Mouse (Mus musculus) hematopoietic stem cell, adult 5-6 weeks (primary cell): Measurements from ENCODE around the gene Gdap2. TPM values are rescaled to one million over a fixed set of nuclear protein-coding genes. Genes with fewer than 3 reads are reported as not detected.

Experiments
- ATAC-seq, 2 experiments: fragments of 125-278 bp in 1 of 2; replicated peaks in 1 of 2; 2 replicates each; pipeline ENCODE4 v1.8.0; 2016 to 2017; ENCODE audit warnings: inconsistent platforms in 2 of 2, mild to moderate bottlenecking in 2 of 2, moderate number of reproducible peaks in 2 of 2, low read depth in 1 of 2, moderate TSS enrichment in 1 of 2; ENCODE audit not compliant: low FRiP score in 2 of 2, poor library complexity in 2 of 2, severe bottlenecking in 2 of 2, insufficient read depth in 1 of 2, low TSS enrichment in 1 of 2
- total RNA-seq: library from RNA; stranded (forward); fragments of 172-1452, 232-1000 nt; gene quantifications from 2 replicates; pipeline ENCODE4 v1.2.3, GENCODE M21; 2017

Gdap2 gene
- total RNA-seq, 1 experiment from 2014 or later: 29.4 TPM

DNA sequence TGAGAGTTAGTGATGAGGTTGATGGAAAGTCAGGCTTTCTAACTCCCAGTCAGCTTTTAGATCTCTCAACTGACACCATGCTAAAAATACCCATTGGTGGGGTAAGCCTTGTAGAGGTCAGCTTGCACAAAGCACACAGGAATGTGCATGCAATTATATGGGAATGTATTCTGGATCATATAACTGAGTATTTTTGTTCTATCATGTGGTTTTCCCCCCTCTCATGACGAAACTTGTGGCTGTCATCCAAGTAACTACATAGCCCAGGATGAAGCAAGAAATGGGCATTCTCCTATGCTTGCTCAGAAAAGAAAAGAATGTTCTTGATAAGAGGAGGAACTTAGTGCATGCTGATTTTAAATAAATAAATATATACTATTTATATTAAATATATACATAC lies 65.3 kb downstream of the Gdap2 start:
- ATAC-seq: no peak

DNA sequence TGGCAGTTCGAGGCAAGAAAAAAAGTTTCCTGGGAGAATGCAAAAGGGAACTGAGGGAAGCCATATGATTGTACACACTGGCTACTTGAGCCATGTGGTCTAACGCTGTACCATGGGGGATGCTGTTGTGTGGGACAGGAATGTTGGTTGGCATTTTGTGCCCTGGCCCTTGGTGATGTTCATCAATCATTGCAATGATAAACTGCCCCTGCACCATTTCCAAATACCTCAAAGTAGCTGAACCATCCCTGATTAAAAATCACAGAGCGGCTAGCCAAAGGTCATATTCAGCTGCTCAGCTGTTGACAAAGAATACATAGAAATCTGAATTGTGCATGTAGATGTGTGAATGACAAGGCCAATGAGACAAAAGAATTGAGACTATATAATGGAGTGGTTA lies 66.8 kb downstream of the Gdap2 start:
- no peak for ATAC-seq

DNA sequence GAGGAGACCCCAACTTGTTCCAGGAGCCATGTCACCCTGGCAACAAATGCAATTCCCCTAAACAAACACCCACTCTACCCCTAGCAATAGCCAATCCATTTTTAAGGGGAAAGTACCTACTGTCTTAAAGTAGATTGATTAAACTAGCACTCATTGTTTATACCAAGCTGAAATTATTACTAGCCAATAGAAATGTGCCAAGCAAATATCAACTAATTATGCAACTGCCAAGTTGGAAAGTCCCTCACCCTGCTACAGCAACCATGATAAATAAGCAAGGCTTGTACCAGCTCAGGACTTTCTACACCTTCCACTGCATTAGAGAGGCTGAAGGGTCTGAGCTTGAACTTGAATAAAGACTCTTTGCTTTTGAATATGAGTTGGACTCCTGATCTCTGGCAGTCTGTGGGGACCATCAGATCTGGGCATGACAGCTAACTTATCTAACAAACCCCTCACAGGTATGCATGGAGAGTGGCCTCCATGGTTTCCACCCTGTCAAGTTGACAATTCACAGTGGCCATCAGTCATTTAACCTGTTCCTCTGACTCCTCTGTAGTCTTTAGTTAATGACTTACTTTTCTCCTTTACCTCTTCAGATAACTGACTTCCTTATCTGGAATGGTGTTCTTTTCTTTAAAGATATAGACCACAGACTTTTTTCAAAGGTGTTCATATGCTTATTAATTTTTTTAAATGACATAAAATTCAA lies 74.7 kb downstream of the Gdap2 start:
- no peak for ATAC-seq

DNA sequence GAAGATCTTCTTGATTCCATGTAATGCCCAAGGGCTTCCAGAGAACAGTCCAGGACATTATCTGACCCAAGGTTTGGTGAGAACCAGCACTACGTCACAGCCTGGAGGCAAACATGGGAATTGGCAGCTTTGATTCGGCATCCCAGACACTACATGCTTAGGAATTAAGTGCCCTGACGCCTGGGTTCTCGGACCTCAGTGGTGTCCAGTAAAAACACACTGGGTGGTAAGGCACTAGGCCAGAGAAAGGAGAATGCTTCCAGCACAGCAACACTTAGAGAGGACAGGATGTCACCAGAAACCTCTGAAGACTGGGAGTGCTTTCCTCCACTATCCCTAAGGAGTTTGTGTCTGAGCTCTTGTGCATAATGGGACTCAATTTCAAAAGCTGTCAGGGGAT lies 80.0 kb downstream of the Gdap2 start:
- no peak for ATAC-seq

DNA sequence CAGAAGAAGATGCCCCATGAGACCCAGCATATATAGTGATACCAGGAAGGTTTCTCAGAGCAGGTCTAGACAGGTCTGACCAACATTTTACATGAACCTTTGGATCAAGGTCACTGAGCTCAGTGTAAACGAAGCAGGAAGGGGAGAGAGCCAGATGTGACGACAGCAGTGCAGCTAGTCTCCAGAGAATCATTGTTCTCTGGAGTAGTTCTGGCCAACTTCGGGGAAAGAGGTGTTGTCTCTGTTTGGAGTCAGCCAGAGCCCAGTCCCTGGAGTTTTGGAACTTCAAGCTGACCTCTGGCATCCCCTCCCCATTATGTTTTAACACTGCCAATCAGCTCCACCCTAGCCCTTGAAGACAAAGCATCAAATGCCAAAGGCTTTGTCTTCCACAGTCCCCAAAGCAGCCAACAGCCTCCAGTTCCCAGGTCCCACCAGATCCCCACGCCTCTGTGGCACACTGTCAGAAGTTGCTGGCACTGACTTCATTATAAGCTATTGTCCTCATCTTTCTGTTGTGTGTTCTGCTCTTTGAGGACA lies 84.2 kb downstream of the Gdap2 start:
- ATAC-seq: no peak

Other genes starting within 250 kb of the Gdap2 start
- 73.6 and 91.9 TPM in 2 replicates for gene Wdr3, start within 50 bp of the Gdap2 start, total RNA-seq